In genomic region chr7:19554168-19554567, GRCm38 (mm10) we compare ENCODE assay signal across 19 mouse cellular contexts. TPM values are rescaled to one million over a fixed set of nuclear protein-coding genes. Genes with fewer than 3 reads are reported as not detected.
DNase-seq lines count a peak whose midpoint lies in the region; ATAC-seq and TF ChIP-seq lines count a peak whose summit lies in the region.
"Had no signal": no experiment of that assay in that cellular context is flagged by ENCODE, and none has a peak within 500 bp of the region (broad histone marks: within the 10 kb centered on the region; RNA-seq: fewer than 3 reads in every experiment).

No protein-coding gene starts in this region.

- WGBS in kidney, postnatal 0 days, result 87% methylated on average over 1 of the region's 1 CpGs

- H3K36me3 ChIP-seq in kidney, postnatal 0 days (ENCODE audit: insufficient read depth, low read length), result 0 out of 2 replicates have a peak, but pooled peaks cover 2% of the 10 kb centered on the region

- H3K27me3 ChIP-seq in kidney, postnatal 0 days (ENCODE audit: insufficient read depth, low read length), result no peaks in the 10 kb centered on the region
- H3K27me3 ChIP-seq: heart, embryonic 12.5 days; neural tube, embryonic 15.5 days had no signal

- peaks cover 6% of the 10 kb centered on the region; the same call in 1 of the 2 replicates for H3K4me1 ChIP-seq in kidney, postnatal 0 days (replicated peaks; ENCODE audit: insufficient read depth, low read length)

- H3K4me2 ChIP-seq in kidney, postnatal 0 days (ENCODE audit: low read length), result no peak overlapping the region
- H3K4me2 ChIP-seq: heart, embryonic 12.5 days; liver, embryonic 11.5 days; neural tube, embryonic 15.5 days had no signal

- no peak for DNase-seq in kidney, postnatal 0 days (ENCODE audit: low spot score)
- no peak for DNase-seq in kidney, postnatal 25 days
- peak; percentile 72 to 75 for DNase-seq in right cerebral cortex, adult 2 months (ENCODE audit: low spot score in 2 of 2)
- DNase-seq in right cerebral cortex, postnatal 10 days (ENCODE audit: low spot score in 2 of 2), result no peak
- DNase-seq in layer of hippocampus, postnatal 36 days, result peak; percentile 31 to 55
- peak; percentile 81 for DNase-seq in telencephalon, adult 2 months (ENCODE audit: low read depth, low spot score)
- no peak for DNase-seq in thymus, postnatal 4 days
- no peak for DNase-seq in thymus, postnatal 36 days
- DNase-seq: cerebellum, adult 9-10 months; embryo, embryonic 11 days; heart, postnatal 36 days; kidney, adult 8-10 months; thymus, adult 2 months had no signal

- no peaks in the 10 kb centered on the region for H3K9me3 ChIP-seq in kidney, postnatal 0 days (replicated peaks; ENCODE audit: low read length)
- H3K9me3 ChIP-seq: heart, embryonic 12.5 days; neural tube, embryonic 15.5 days had no signal

- no peak for TF ChIP-seq CTCF in kidney, postnatal 0 days (IDR thresholded peaks at IDR 0.05; ENCODE audit: low read depth)

- no peak overlapping the region for H3K4me3 ChIP-seq in kidney, postnatal 0 days (replicated peaks; ENCODE audit: low read depth, low read length)
- H3K4me3 ChIP-seq: erythroblast, embryonic 14.5 days; heart, embryonic 12.5 days; neural tube, embryonic 15.5 days had no signal

- H3K9ac ChIP-seq in kidney, postnatal 0 days (ENCODE audit: low read depth, low read length), result 0 out of 2 replicates have a peak overlapping the region, but pooled peaks have one; percentile 5
- H3K9ac ChIP-seq: neural tube, embryonic 15.5 days had no signal

- ATAC-seq in kidney, postnatal 0 days (replicated peaks; ENCODE audit: low FRiP score, low read depth), result no peak
- ATAC-seq: forebrain, embryonic 16.5 days had no signal

- no peak overlapping the region for H3K27ac ChIP-seq in kidney, postnatal 0 days
- H3K27ac ChIP-seq: neural tube, embryonic 15.5 days had no signal

RNA-seq across cellular contexts. Expression of gene Ppp1r37, which starts 8.7 kb away (rescaled TPM):
- 15.3 and 17.1 TPM in 2 replicates for polyA plus RNA-seq in kidney, postnatal 0 days (2015; fragmentation: Nextera tagmentation; extraction: Ambion mirVana)
- 100 to 1,000 TPM; 113 to 120 TPM for total RNA-seq in layer of hippocampus, postnatal 36 days (2021)

RNA-seq across cellular contexts. Expression of gene Zfp296, which starts 22.9 kb away (rescaled TPM):
- 0.17 and 0.34 TPM in 2 replicates for polyA plus RNA-seq in kidney, postnatal 0 days (2015; fragmentation: Nextera tagmentation; extraction: Ambion mirVana)
- under 1 TPM; 0.33 to 0.75 TPM for total RNA-seq in layer of hippocampus, postnatal 36 days (2021)
- polyA plus RNA-seq: forebrain, embryonic 16.5 days had no signal

RNA-seq across cellular contexts. Expression of gene Gemin7, which starts 23.2 kb away (rescaled TPM):
- polyA plus RNA-seq in kidney, postnatal 0 days (2015; fragmentation: Nextera tagmentation; extraction: Ambion mirVana), result 164 and 167 TPM in 2 replicates
- 10 to 100 TPM; 44.2 to 46.1 TPM for total RNA-seq in layer of hippocampus, postnatal 36 days (2021)

RNA-seq across cellular contexts. Expression of gene Nkpd1, which starts 36.5 kb away (rescaled TPM):
- polyA plus RNA-seq in kidney, postnatal 0 days (2015; fragmentation: Nextera tagmentation; extraction: Ambion mirVana), result not detected in 2 replicates
- total RNA-seq in layer of hippocampus, postnatal 36 days (2021), result under 1 TPM; 0.37 to 0.48 TPM
- total RNA-seq: heart, postnatal 36 days; monocyte, adult 5-6 weeks had no signal
- polyA plus RNA-seq: liver, embryonic 11.5 days had no signal

RNA-seq across cellular contexts. Expression of gene Trappc6a, which starts 46.0 kb away (rescaled TPM):
- polyA plus RNA-seq in kidney, postnatal 0 days (2015; fragmentation: Nextera tagmentation; extraction: Ambion mirVana), result 88.5 and 91.7 TPM in 2 replicates
- total RNA-seq in layer of hippocampus, postnatal 36 days (2021), result 10 to 100 TPM; 19.8 to 21.5 TPM

Comparison
In these comparisons a context has a peak if more than half of its experiments do, and no peak if none do; other contexts are left out.
1. DNase-seq: peak in right cerebral cortex, adult 2 months (2 of 2), layer of hippocampus, postnatal 36 days (2 of 2) and telencephalon, adult 2 months (single experiment); none in kidney, postnatal 0 days (single experiment), kidney, postnatal 25 days (0 of 2), right cerebral cortex, postnatal 10 days (0 of 2), thymus, postnatal 4 days (single experiment) and thymus, postnatal 36 days (0 of 2).